Mouse (Mus musculus) liver, postnatal 0 days (tissue): ENCODE measurements at regions not wholly inside any gene's neighbourhood (a gene's known extent, or its start where the extent isn't known, plus 50 kb on each side); places are given as distances from the start of the nearest gene placed in this dataset.

Experiments used
- CTCF ChIP-seq: sonication (generic); IDR thresholded peaks from 2 replicates; pipeline ENCODE4 v1.5.1; 2016; ENCODE audit warnings: antibody characterized with exemption, low read depth
- EP300 ChIP-seq: IDR thresholded peaks from 2 replicates; pipeline ENCODE4 v1.6.1; 2016; ENCODE audit warnings: antibody characterized with exemption, low read depth, mild to moderate bottlenecking

DNA sequence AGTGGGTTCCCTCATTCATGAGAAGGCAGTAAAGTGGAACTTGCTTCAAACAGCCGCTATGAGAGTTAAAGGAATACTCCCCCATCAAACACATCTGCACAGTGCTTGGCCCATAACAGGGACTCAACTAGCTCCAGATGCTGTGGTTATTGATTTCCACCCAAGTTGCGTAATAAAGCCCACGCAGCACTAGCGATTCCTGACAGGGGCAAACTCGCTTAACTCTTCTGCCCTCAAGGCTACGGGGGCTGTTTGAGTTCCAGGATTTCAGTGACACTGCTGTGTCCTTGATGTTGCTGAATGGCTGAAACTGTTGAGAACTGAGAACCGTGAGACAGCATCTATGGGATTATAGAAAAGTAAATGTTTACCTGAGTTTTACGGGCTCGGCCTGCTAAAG, 50.9 kb upstream of the Neo1 start:
- no peak for TF ChIP-seq EP300
- TF ChIP-seq CTCF: no peak
